Comparison of ENCODE assay signal across 10 mouse cellular contexts in genomic region chr11:94196311-94196710, GRCm38 (mm10).
"Had no signal": no experiment of that assay in that cellular context is flagged by ENCODE, and none has a peak within 500 bp of the region (broad histone marks: within the 10 kb centered on the region; RNA-seq: fewer than 3 reads in every experiment).

No protein-coding gene starts in this region.

- H3K27me3 ChIP-seq: hindbrain, embryonic 15.5 days; liver, embryonic 12.5 days; lung, embryonic 15.5 days; midbrain, embryonic 12.5 days; neural tube, embryonic 13.5 days had no signal

- ATAC-seq: liver, embryonic 12.5 days; midbrain, embryonic 16.5 days had no signal

- H3K9me3 ChIP-seq: hindbrain, embryonic 15.5 days; limb, embryonic 10.5 days; liver, embryonic 12.5 days; lung, embryonic 15.5 days; midbrain, embryonic 12.5 days; neural tube, embryonic 13.5 days had no signal

- H3K4me2 ChIP-seq: hindbrain, embryonic 15.5 days; liver, embryonic 12.5 days; lung, embryonic 15.5 days; midbrain, embryonic 12.5 days; neural tube, embryonic 13.5 days had no signal

- H3K36me3 ChIP-seq: hindbrain, embryonic 15.5 days; limb, embryonic 10.5 days; liver, embryonic 12.5 days; lung, embryonic 15.5 days; midbrain, embryonic 12.5 days; neural tube, embryonic 13.5 days had no signal

- H3K9ac ChIP-seq: hindbrain, embryonic 15.5 days; liver, embryonic 12.5 days; lung, embryonic 15.5 days; midbrain, embryonic 12.5 days; neural tube, embryonic 13.5 days had no signal

- H3K4me3 ChIP-seq: hindbrain, embryonic 15.5 days; limb, embryonic 10.5 days; liver, embryonic 12.5 days; lung, embryonic 15.5 days; midbrain, embryonic 12.5 days; neural tube, embryonic 13.5 days had no signal

- H3K4me1 ChIP-seq: limb, embryonic 10.5 days; lung, embryonic 15.5 days; midbrain, embryonic 12.5 days; neural tube, embryonic 13.5 days had no signal

- H3K27ac ChIP-seq: hindbrain, embryonic 15.5 days; limb, embryonic 10.5 days; liver, embryonic 12.5 days; lung, embryonic 15.5 days; midbrain, embryonic 12.5 days; neural tube, embryonic 13.5 days had no signal

- DNase-seq: lung, postnatal 14 days; retina, postnatal 1 day; right cerebral cortex, postnatal 4 days had no signal
